Mouse (Mus musculus) forebrain, embryonic 11.5 days (tissue): ENCODE results near the gene Spint5. TPM values are rescaled to one million over a fixed set of nuclear protein-coding genes. Genes with fewer than 3 reads are reported as not detected.

ENCODE experiments used
- ATAC-seq: fragments of 200-750 bp; cut with Nextera tagmentation; replicated peaks from 2 replicates; pipeline ENCODE4 v1.8.0; 2017; ENCODE audit warnings: moderate TSS enrichment; ENCODE audit not compliant: low FRiP score
- DNase-seq: peaks from one replicate; pipeline ENCODE4 v3.0.0-alpha.2; 2017; ENCODE audit warnings: low spot score
- H3K27ac ChIP-seq: fragments of 300-500 bp; sonication (generic); 2 replicates; pipeline ENCODE4 v1.5.1; 2014; ENCODE audit warnings: low read depth, low read length
- H3K27me3 ChIP-seq: fragments of 300-500 bp; sonication (generic); 2 replicates; pipeline ENCODE4 v1.6.1; 2014; ENCODE audit warnings: mild to moderate bottlenecking, low read length, mixed read lengths; ENCODE audit not compliant: control insufficient read depth, insufficient read depth
- H3K36me3 ChIP-seq: fragments of 300-500 bp; sonication (generic); 2 replicates; pipeline ENCODE4 v1.6.1; 2014; ENCODE audit warnings: mild to moderate bottlenecking, low read length, moderate library complexity, mixed read lengths; ENCODE audit not compliant: control insufficient read depth, insufficient read depth
- H3K4me1 ChIP-seq: fragments of 300-500 bp; sonication (generic); replicated peaks from 2 replicates; pipeline ENCODE4 v1.6.1; 2014; ENCODE audit warnings: low read length, mixed read lengths; ENCODE audit not compliant: control insufficient read depth, insufficient read depth
- H3K4me2 ChIP-seq: fragments of 300-500 bp; sonication (generic); 2 replicates; pipeline ENCODE4 v1.6.1; 2014; ENCODE audit warnings: low read depth, mild to moderate bottlenecking, low read length, moderate library complexity, mixed read lengths; ENCODE audit not compliant: severe bottlenecking
- H3K4me3 ChIP-seq: fragments of 300-500 bp; sonication (generic); 2 replicates; pipeline ENCODE4 v1.5.1; 2014; ENCODE audit warnings: low read depth, low read length
- H3K9ac ChIP-seq: fragments of 300-500 bp; sonication (generic); 2 replicates; pipeline ENCODE4 v1.6.1; 2014; ENCODE audit warnings: low read length
- H3K9me3 ChIP-seq: fragments of 300-500 bp; sonication (generic); 2 replicates; pipeline ENCODE4 v1.6.1; 2016; ENCODE audit warnings: low read length, mixed read lengths; ENCODE audit not compliant: control insufficient read depth
- WGBS: fragments of 180-500 bp; shearing (Covaris S2); extraction: QIAGEN DNeasy Blood & Tissue Kit; methylation state at CpG from one replicate; pipeline ENCODE4 v1.1.7; 2014; 5-methylcytosine and 5-hydroxymethylcytosine counted together
- polyA plus RNA-seq: library from polyadenylated mRNA; unstranded; fragments of >200 nt; fragmentation: Nextera tagmentation; extraction: Ambion mirVana; gene quantifications from 2 replicates; pipeline ENCODE4 v1.2.1, GENCODE M21; 2014

Gene Spint5
- polyA plus RNA-seq, result not detected in 2 replicates

GRCm38 (mm10) chr2:164715005-164715404 is at the start of gene Spint5:
Gene Spint5 (plus strand): TSS chr2:164715305.
- Histone ChIP-seq H3K27ac (no peak within 1 kb of the TSS), H3K9ac (no peak within 1 kb of the TSS), H3K36me3 (no peaks in the 10 kb centered on the region), H3K4me2 (no peak within 1 kb of the TSS), H3K4me3 (no peak within 1 kb of the TSS), H3K4me1 (no peaks in the 10 kb centered on the region), H3K9me3 (no peaks in the 10 kb centered on the region), H3K27me3 (no peaks in the 10 kb centered on the region)
- DNase-seq, result no peak
- ATAC-seq, result no peak
- WGBS, result 78% methylated on average over 6 of the region's 6 CpGs

GRCm38 (mm10) chr2:164670261-164670660 is 44.8 kb upstream of the Spint5 start:
- no peaks in the 10 kb centered on the region for H3K36me3 ChIP-seq
- no peaks in the 10 kb centered on the region for H3K4me1 ChIP-seq
- ATAC-seq (no peak), DNase-seq (no peak)
- H3K9me3 ChIP-seq, result no peaks in the 10 kb centered on the region; the same call in 1 of the 2 replicates
- no peak overlapping the region for H3K4me3 ChIP-seq
- no peaks in the 10 kb centered on the region for H3K27me3 ChIP-seq
- 87% methylated on average over 5 of the region's 5 CpGs for WGBS
- H3K4me2 ChIP-seq, result no peak overlapping the region
- H3K9ac ChIP-seq, result no peak overlapping the region
- H3K27ac ChIP-seq, result no peak overlapping the region

GRCm38 (mm10) chr2:164670938-164671337 is 44.2 kb upstream of the Spint5 start:
- no peak for ATAC-seq
- no peak overlapping the region for H3K9ac ChIP-seq
- no peak for DNase-seq
- WGBS, result 23% methylated on average over 1 of the region's 1 CpGs
- no peaks in the 10 kb centered on the region for H3K27me3 ChIP-seq
- H3K27ac ChIP-seq, result no peak overlapping the region
- no peaks in the 10 kb centered on the region; the same call in 1 of the 2 replicates for H3K9me3 ChIP-seq
- no peaks in the 10 kb centered on the region for H3K4me1 ChIP-seq
- H3K4me3 ChIP-seq, result no peak overlapping the region
- H3K36me3 ChIP-seq, result no peaks in the 10 kb centered on the region
- H3K4me2 ChIP-seq, result no peak overlapping the region

- no peaks in the 10 kb centered on the region for H3K4me1 ChIP-seq
- H3K27me3 ChIP-seq, result no peaks in the 10 kb centered on the region
- no peak within 1 kb of the TSS for H3K27ac ChIP-seq
- WGBS, result 86% methylated on average over 7 of the region's 7 CpGs
- peak; percentile 21 for DNase-seq
- no peak within 1 kb of the TSS for H3K9ac ChIP-seq
- no peak within 1 kb of the TSS for H3K4me3 ChIP-seq
- no peak for ATAC-seq
- no peaks in the 10 kb centered on the region for H3K9me3 ChIP-seq
- H3K4me2 ChIP-seq, result no peak within 1 kb of the TSS
- no peaks in the 10 kb centered on the region for H3K36me3 ChIP-seq
Measured at GRCm38 (mm10) chr2:164673987-164674386, 41.1 kb upstream of the Spint5 start, which contains the start of gene Wfdc11. Gene Wfdc11 (minus strand): TSS chr2:164674087.

- Histone ChIP-seq H3K27me3 (no peaks in the 10 kb centered on the region), H3K4me2 (no peak overlapping the region), H3K4me3 (no peak overlapping the region), H3K4me1 (no peaks in the 10 kb centered on the region), H3K27ac (no peak overlapping the region), H3K9ac (no peak overlapping the region), H3K36me3 (no peaks in the 10 kb centered on the region), H3K9me3 (no peaks in the 10 kb centered on the region)
- no peak for ATAC-seq
- 82% methylated on average over 7 of the region's 7 CpGs for WGBS
- DNase-seq, result no peak
Measured at GRCm38 (mm10) chr2:164676103-164676502, 39.0 kb upstream of the Spint5 start.

- Histone ChIP-seq H3K4me3 (no peak overlapping the region), H3K9me3 (no peaks in the 10 kb centered on the region), H3K36me3 (no peaks in the 10 kb centered on the region), H3K4me1 (no peaks in the 10 kb centered on the region), H3K9ac (no peak overlapping the region), H3K27ac (no peak overlapping the region), H3K27me3 (no peaks in the 10 kb centered on the region), H3K4me2 (no peak overlapping the region)
- ATAC-seq (no peak), DNase-seq (no peak)
- WGBS, result 88% methylated on average over 16 of the region's 16 CpGs
Measured at GRCm38 (mm10) chr2:164676916-164677685, 38.0 kb upstream of the Spint5 start.

- H3K9ac ChIP-seq, result no peak overlapping the region
- ATAC-seq, result peak; percentile 71
- H3K9me3 ChIP-seq, result no peaks in the 10 kb centered on the region
- peak; percentile 90 for DNase-seq
- no peak overlapping the region for H3K4me3 ChIP-seq
- WGBS, result 21% methylated on average over 19 of the region's 19 CpGs
- H3K4me2 ChIP-seq, result peak overlapping the region; percentile 36; the same call in 1 of the 2 replicates
- no peaks in the 10 kb centered on the region for H3K4me1 ChIP-seq
- no peaks in the 10 kb centered on the region for H3K36me3 ChIP-seq
- H3K27me3 ChIP-seq, result no peaks in the 10 kb centered on the region
- H3K27ac ChIP-seq, result no peak overlapping the region
Measured at GRCm38 (mm10) chr2:164678848-164679625, 36.1 kb upstream of the Spint5 start.

- H3K27me3 ChIP-seq, result no peaks in the 10 kb centered on the region
- H3K9me3 ChIP-seq, result no peaks in the 10 kb centered on the region
- WGBS, result 60% methylated on average over 3 of the region's 3 CpGs
- ATAC-seq (no peak), DNase-seq (no peak)
- no peak overlapping the region for H3K4me3 ChIP-seq
- H3K36me3 ChIP-seq, result no peaks in the 10 kb centered on the region
- H3K4me2 ChIP-seq, result no peak overlapping the region
- H3K9ac ChIP-seq, result no peak overlapping the region
- no peaks in the 10 kb centered on the region for H3K4me1 ChIP-seq
- no peak overlapping the region for H3K27ac ChIP-seq
Measured at GRCm38 (mm10) chr2:164679906-164680305, 35.2 kb upstream of the Spint5 start.
